Mouse (Mus musculus) midbrain, embryonic 11.5 days (tissue): ENCODE measurements around the gene Ndufa10. TPM values are rescaled to one million over a fixed set of nuclear protein-coding genes. Genes with fewer than 3 reads are reported as not detected.

Source experiments
- ATAC-seq: fragments of 200-750 bp; cut with Nextera tagmentation; 2 replicates; pipeline ENCODE4 v1.8.0; 2017; ENCODE audit warnings: moderate TSS enrichment, moderate library complexity; ENCODE audit not compliant: low FRiP score
- DNase-seq: peaks from one replicate; pipeline ENCODE4 v3.0.0; 2015; ENCODE audit warnings: low spot score; ENCODE audit errors: missing footprints
- H3K27ac ChIP-seq: fragments of 300-500 bp; sonication (generic); 2 replicates; pipeline ENCODE4 v1.5.1; 2014; ENCODE audit warnings: low read depth, low read length
- H3K27me3 ChIP-seq: fragments of 300-500 bp; sonication (generic); 2 replicates; pipeline ENCODE4 v1.6.1; 2014; ENCODE audit warnings: mild to moderate bottlenecking, low read length, moderate library complexity, mixed read lengths; ENCODE audit not compliant: control insufficient read depth, insufficient read depth
- H3K36me3 ChIP-seq: fragments of 300-500 bp; sonication (generic); 2 replicates; pipeline ENCODE4 v1.6.1; 2014; ENCODE audit warnings: mild to moderate bottlenecking, low read length, moderate library complexity, mixed read lengths; ENCODE audit not compliant: control insufficient read depth, insufficient read depth
- H3K4me1 ChIP-seq: fragments of 300-500 bp; sonication (generic); 2 replicates; pipeline ENCODE4 v1.6.1; 2014; ENCODE audit warnings: low read length; ENCODE audit not compliant: control insufficient read depth, insufficient read depth
- H3K4me2 ChIP-seq: fragments of 300-500 bp; sonication (generic); 2 replicates; pipeline ENCODE4 v1.6.1; 2014; ENCODE audit warnings: mild to moderate bottlenecking, moderate library complexity
- H3K4me3 ChIP-seq: fragments of 300-500 bp; sonication (generic); 2 replicates; pipeline ENCODE4 v1.5.1; 2014; ENCODE audit warnings: low read depth, low read length
- H3K9ac ChIP-seq: fragments of 300-500 bp; sonication (generic); 2 replicates; pipeline ENCODE4 v1.6.1; 2014; ENCODE audit warnings: low read length
- H3K9me3 ChIP-seq: fragments of 300-500 bp; sonication (generic); 2 replicates; pipeline ENCODE4 v1.6.1; 2016; ENCODE audit warnings: low read length; ENCODE audit not compliant: control insufficient read depth
- WGBS: fragments of 180-500 bp; shearing (Covaris S2); extraction: QIAGEN DNeasy Blood & Tissue Kit; methylation state at CpG from one replicate; pipeline ENCODE4 v1.1.7; 2014; 5-methylcytosine and 5-hydroxymethylcytosine counted together
- polyA plus RNA-seq: library from polyadenylated mRNA; unstranded; fragments of >200 nt; fragmentation: Nextera tagmentation; extraction: Ambion mirVana; gene quantifications from 2 replicates; pipeline ENCODE4 v1.2.1, GENCODE M21; 2014

Ndufa10 gene
- polyA plus RNA-seq, 1 experiment from 2014 or later: 274 TPM

GRCm38 (mm10) chr1:92434986-92435385, 38.7 kb downstream of the Ndufa10 start:
- H3K27me3 ChIP-seq: no peaks in the 10 kb centered on the region
- no peak overlapping the region for H3K9ac ChIP-seq
- H3K9me3 ChIP-seq: no peaks in the 10 kb centered on the region
- H3K4me1 ChIP-seq: no peaks in the 10 kb centered on the region
- H3K4me2 ChIP-seq: no peak overlapping the region
- ATAC-seq (no peak), DNase-seq (no peak)
- WGBS: 82% methylated on average over 1 of the region's 1 CpGs
- no peaks in the 10 kb centered on the region for H3K36me3 ChIP-seq
- H3K4me3 ChIP-seq: no peak overlapping the region
- H3K27ac ChIP-seq: no peak overlapping the region

- Histone ChIP-seq H3K9me3 (no peaks in the 10 kb centered on the region), H3K27ac (no peak overlapping the region), H3K4me2 (no peak overlapping the region), H3K27me3 (no peaks in the 10 kb centered on the region), H3K4me1 (no peaks in the 10 kb centered on the region), H3K4me3 (no peak overlapping the region), H3K9ac (no peak overlapping the region), H3K36me3 (no peaks in the 10 kb centered on the region)
- ATAC-seq: no peak
- DNase-seq: no peak
- 70% methylated on average over 9 of the region's 9 CpGs for WGBS
Observed at GRCm38 (mm10) chr1:92432791-92433190, 40.9 kb downstream of the Ndufa10 start.

GRCm38 (mm10) chr1:92432098-92432497, 41.6 kb downstream of the Ndufa10 start:
- no peak overlapping the region for H3K4me3 ChIP-seq
- ATAC-seq (0 out of 2 replicates have a peak, but pooled peaks have one; percentile 40), DNase-seq (no peak)
- no peaks in the 10 kb centered on the region for H3K4me1 ChIP-seq
- 59% methylated on average over 4 of the region's 4 CpGs for WGBS
- no peaks in the 10 kb centered on the region for H3K36me3 ChIP-seq
- no peak overlapping the region for H3K4me2 ChIP-seq
- H3K9ac ChIP-seq: no peak overlapping the region
- H3K27ac ChIP-seq: no peak overlapping the region
- H3K9me3 ChIP-seq: no peaks in the 10 kb centered on the region
- no peaks in the 10 kb centered on the region for H3K27me3 ChIP-seq

GRCm38 (mm10) chr1:92431420-92431819, 42.2 kb downstream of the Ndufa10 start:
- ATAC-seq (no peak), DNase-seq (no peak)
- H3K27ac ChIP-seq: no peak overlapping the region
- H3K9me3 ChIP-seq: no peaks in the 10 kb centered on the region
- H3K36me3 ChIP-seq: no peaks in the 10 kb centered on the region
- no peaks in the 10 kb centered on the region for H3K27me3 ChIP-seq
- no peak overlapping the region for H3K4me2 ChIP-seq
- H3K4me1 ChIP-seq: no peaks in the 10 kb centered on the region
- no peak overlapping the region for H3K4me3 ChIP-seq
- no peak overlapping the region for H3K9ac ChIP-seq
- 87% methylated on average over 3 of the region's 3 CpGs for WGBS

GRCm38 (mm10) chr1:92430991-92431390, 42.7 kb downstream of the Ndufa10 start:
- Histone ChIP-seq H3K9me3 (no peaks in the 10 kb centered on the region), H3K27me3 (no peaks in the 10 kb centered on the region), H3K27ac (no peak overlapping the region), H3K36me3 (no peaks in the 10 kb centered on the region), H3K9ac (no peak overlapping the region), H3K4me3 (no peak overlapping the region), H3K4me2 (no peak overlapping the region), H3K4me1 (no peaks in the 10 kb centered on the region)
- 100% methylated on average over 1 of the region's 1 CpGs for WGBS
- DNase-seq (no peak), ATAC-seq (no peak)

- ATAC-seq (no peak), DNase-seq (no peak)
- H3K4me3 ChIP-seq: no peak overlapping the region
- H3K4me1 ChIP-seq: no peaks in the 10 kb centered on the region
- H3K9me3 ChIP-seq: no peaks in the 10 kb centered on the region
- H3K9ac ChIP-seq: no peak overlapping the region
- H3K27ac ChIP-seq: no peak overlapping the region
- H3K27me3 ChIP-seq: no peaks in the 10 kb centered on the region
- 74% methylated on average over 7 of the region's 7 CpGs for WGBS
- H3K4me2 ChIP-seq: no peak overlapping the region
- no peaks in the 10 kb centered on the region for H3K36me3 ChIP-seq
Observed at GRCm38 (mm10) chr1:92424714-92425113, 48.9 kb downstream of the Ndufa10 start.

DNA sequence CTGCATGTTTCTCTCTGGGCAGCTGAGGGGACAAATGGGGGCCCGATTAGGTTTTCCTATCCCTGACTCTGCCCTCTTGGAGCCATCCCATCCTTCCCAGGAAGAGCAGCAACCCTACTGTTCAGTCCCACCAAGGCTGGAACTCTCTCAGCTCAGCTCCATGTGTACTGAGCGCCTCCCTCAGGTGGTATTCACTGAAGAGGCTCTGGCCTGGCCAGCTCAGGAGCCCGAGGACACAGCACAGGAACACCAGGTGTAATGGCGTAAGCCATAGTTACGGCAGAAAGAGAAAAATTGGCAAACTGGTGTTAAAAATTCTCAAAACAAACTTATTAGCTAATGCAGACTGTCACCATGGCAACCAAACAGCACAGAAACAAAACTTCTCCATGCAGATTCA, 68.5 kb downstream of the Ndufa10 start:
- WGBS: 73% methylated on average over 5 of the region's 5 CpGs
- H3K27ac ChIP-seq: no peak overlapping the region
- no peaks in the 10 kb centered on the region for H3K9me3 ChIP-seq
- DNase-seq (no peak), ATAC-seq (no peak)
- no peaks in the 10 kb centered on the region for H3K4me1 ChIP-seq
- no peak overlapping the region for H3K9ac ChIP-seq
- H3K4me3 ChIP-seq: no peak overlapping the region
- no peak overlapping the region for H3K4me2 ChIP-seq
- H3K36me3 ChIP-seq: no peaks in the 10 kb centered on the region
- H3K27me3 ChIP-seq: no peaks in the 10 kb centered on the region

- no peaks in the 10 kb centered on the region for H3K36me3 ChIP-seq
- H3K27me3 ChIP-seq: no peaks in the 10 kb centered on the region
- H3K9ac ChIP-seq: no peak overlapping the region
- DNase-seq (peak; percentile 68), ATAC-seq (no peak)
- no peak overlapping the region for H3K27ac ChIP-seq
- WGBS: 86% methylated on average over 2 of the region's 2 CpGs
- no peaks in the 10 kb centered on the region for H3K9me3 ChIP-seq
- no peak overlapping the region for H3K4me3 ChIP-seq
- H3K4me2 ChIP-seq: no peak overlapping the region
- H3K4me1 ChIP-seq: peaks cover 6% of the 10 kb centered on the region; the same call in 1 of the 2 replicates
Observed at GRCm38 (mm10) chr1:92400556-92400955, 73.1 kb downstream of the Ndufa10 start.

GRCm38 (mm10) chr1:92398601-92399000, 75.1 kb downstream of the Ndufa10 start:
- 54% methylated on average over 7 of the region's 7 CpGs for WGBS
- Histone ChIP-seq H3K4me1 (peaks cover 6% of the 10 kb centered on the region; the same call in 1 of the 2 replicates), H3K36me3 (no peaks in the 10 kb centered on the region), H3K27ac (no peak overlapping the region), H3K4me3 (no peak overlapping the region), H3K27me3 (no peaks in the 10 kb centered on the region), H3K4me2 (no peak overlapping the region), H3K9me3 (no peaks in the 10 kb centered on the region), H3K9ac (no peak overlapping the region)
- ATAC-seq (no peak), DNase-seq (peak; percentile 74)
